Mouse (Mus musculus): ENCODE data around the gene 4933400A11Rik. TPM values are rescaled to one million over a fixed set of nuclear protein-coding genes. Genes with fewer than 3 reads are reported as not detected.

4933400A11Rik gene
- polyA plus RNA-seq (2016; fragmentation: Nextera tagmentation; extraction: Ambion mirVana): not detected in 2 replicates

DNA sequence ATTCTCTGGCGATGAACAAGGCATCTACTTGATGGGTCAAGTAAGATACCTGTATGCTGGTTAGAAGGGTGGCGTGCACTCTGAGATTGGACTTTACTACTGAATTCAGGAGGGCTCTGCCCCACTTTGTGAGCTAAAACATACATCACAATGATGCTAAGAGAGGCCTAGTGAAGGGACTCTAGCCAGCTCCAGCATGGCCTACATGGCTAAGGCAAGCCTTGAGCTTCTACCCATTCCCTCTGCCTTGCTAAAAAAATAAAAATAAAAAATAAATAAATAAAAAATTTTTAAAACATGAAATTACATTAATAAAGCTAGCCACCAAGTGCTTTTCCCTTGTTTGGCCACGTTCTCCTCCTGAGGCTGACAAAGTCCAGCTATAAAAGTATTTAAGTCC, at the start of gene 4933400A11Rik:
TSS of gene 4933400A11Rik (minus strand) at position 101 of the 400 bp plus-strand sequence.
- Histone ChIP-seq H3K36me3 (no peaks in the 10 kb centered on the region), H3K27ac (replicated peaks) (no peak within 1 kb of the TSS), H3K4me3 (no peak within 1 kb of the TSS), H3K4me2 (replicated peaks) (no peak within 1 kb of the TSS), H3K9ac (replicated peaks) (no peak within 1 kb of the TSS), H3K4me1 (no peaks in the 10 kb centered on the region), H3K27me3 (peaks cover 19% of the 10 kb centered on the region; the same call in 1 of the 2 replicates), H3K9me3 (no peaks in the 10 kb centered on the region)
- WGBS: 86% methylated on average over 3 of the region's 3 CpGs
- ATAC-seq (ENCODE audit: low FRiP score, low read depth): no peak

DNA sequence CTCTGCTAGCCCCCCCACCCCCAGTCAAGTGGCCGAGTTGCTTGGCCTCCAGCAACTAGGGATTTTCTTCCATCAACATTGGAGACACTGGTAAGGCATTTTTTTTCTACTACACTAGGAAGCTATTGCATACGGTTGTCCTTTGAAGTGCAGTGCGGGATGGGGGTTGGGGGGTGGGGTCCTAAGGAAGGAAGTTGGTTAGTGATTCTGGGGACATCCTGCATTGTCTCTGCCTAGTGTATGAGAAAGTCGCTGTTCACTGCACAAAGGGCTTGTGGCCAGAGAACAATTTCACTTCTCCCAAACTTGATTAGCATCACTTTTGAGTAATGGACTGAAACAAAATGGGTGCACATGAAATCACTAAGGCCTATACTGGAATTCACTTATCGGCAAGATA, 48.7 kb upstream of the 4933400A11Rik start:
- H3K9ac ChIP-seq (replicated peaks): peak overlapping the region; percentile 34
- H3K27ac ChIP-seq (replicated peaks): peak overlapping the region; percentile 87
- H3K27me3 ChIP-seq: peaks cover 9% of the 10 kb centered on the region; the same call in 1 of the 2 replicates
- no peaks in the 10 kb centered on the region for H3K9me3 ChIP-seq
- H3K4me2 ChIP-seq (replicated peaks): peak overlapping the region; percentile 45
- ATAC-seq (ENCODE audit: low FRiP score, low read depth): peak; percentile 75
- H3K36me3 ChIP-seq: no peaks in the 10 kb centered on the region
- H3K4me3 ChIP-seq: peak overlapping the region; percentile 30
- WGBS: 15% methylated on average over 5 of the region's 5 CpGs
- H3K4me1 ChIP-seq: peaks cover 10% of the 10 kb centered on the region; the same call in 1 of the 2 replicates

DNA sequence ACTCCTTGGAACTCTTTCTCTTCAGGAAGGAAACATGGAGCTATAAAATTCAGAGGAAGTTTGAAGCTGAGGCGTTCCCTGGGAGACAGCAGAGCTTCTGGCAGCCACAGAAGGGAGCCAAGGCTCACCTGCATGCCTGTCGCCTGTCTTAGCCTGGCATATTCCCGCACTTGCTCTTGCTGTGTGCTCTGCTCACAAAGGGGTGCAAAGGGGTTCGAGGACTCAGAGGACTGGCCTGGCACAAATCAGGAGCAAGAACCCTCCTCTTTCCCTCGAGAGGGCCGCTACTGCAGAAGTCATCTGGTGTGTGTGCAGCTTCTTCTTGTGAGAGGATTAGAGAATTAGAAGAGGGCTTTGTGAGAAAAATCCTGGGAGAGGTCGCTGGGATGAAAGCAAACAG, 48.3 kb upstream of the 4933400A11Rik start:
- H3K9me3 ChIP-seq: no peaks in the 10 kb centered on the region
- no peak overlapping the region; the same call in 1 of the 2 replicates for H3K9ac ChIP-seq (replicated peaks)
- H3K27me3 ChIP-seq: peaks cover 9% of the 10 kb centered on the region; the same call in 1 of the 2 replicates
- peak; percentile 72 for ATAC-seq (ENCODE audit: low FRiP score, low read depth)
- H3K4me3 ChIP-seq: peak overlapping the region; percentile 30
- H3K4me1 ChIP-seq: peaks cover 10% of the 10 kb centered on the region; the same call in 1 of the 2 replicates
- H3K4me2 ChIP-seq (replicated peaks): peak overlapping the region; percentile 45
- WGBS: 15% methylated on average over 7 of the region's 7 CpGs
- peak overlapping the region; percentile 87 for H3K27ac ChIP-seq (replicated peaks)
- no peaks in the 10 kb centered on the region for H3K36me3 ChIP-seq

DNA sequence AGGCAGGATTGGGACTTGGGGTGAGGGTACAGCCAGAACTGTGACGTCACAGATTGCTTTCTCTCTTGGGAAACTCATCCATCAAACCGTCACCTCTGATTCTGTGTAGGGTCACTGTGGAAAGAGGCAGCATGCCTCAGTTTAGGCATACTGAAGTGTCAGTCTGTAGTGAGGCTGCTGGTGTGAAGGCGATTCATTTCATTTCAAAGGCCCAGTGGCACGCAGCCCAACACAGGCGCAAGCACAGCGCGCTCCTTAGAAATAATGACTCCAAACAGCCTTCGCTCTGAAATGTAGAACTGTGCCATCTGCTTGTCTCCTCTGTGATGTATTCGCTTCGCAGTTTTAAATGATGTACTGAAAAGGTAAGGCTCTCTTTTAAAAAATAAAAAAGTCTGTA, 47.5 kb upstream of the 4933400A11Rik start:
- H3K9me3 ChIP-seq: no peaks in the 10 kb centered on the region
- H3K36me3 ChIP-seq: no peaks in the 10 kb centered on the region
- 38% methylated on average over 10 of the region's 10 CpGs for WGBS
- ATAC-seq (ENCODE audit: low FRiP score, low read depth): peak; percentile 53
- H3K27me3 ChIP-seq: peaks cover 10% of the 10 kb centered on the region; the same call in 1 of the 2 replicates
- H3K27ac ChIP-seq (replicated peaks): peak overlapping the region; percentile 55
- peak overlapping the region; percentile 32 for H3K4me2 ChIP-seq (replicated peaks)
- no peak overlapping the region for H3K9ac ChIP-seq (replicated peaks)
- no peak overlapping the region for H3K4me3 ChIP-seq
- peaks cover 10% of the 10 kb centered on the region; the same call in 1 of the 2 replicates for H3K4me1 ChIP-seq

DNA sequence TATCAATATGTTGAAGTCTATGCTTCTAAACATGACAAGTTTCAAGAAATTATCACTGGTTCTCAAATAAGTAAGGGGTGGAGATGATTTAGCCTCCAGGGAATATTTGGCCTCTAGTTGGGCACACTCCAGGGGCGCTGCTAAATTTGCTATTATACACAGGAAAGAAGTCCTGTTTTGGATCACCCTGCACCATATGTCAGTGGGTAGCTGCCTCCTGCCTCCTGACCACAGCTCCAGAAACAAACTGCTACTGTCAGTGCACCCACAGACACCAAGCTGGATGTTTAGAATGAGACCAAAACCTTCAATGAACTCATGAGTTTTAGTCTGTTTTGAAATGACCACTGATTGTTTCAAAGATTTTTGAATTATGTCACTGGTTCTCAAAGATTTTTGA, 34.2 kb upstream of the 4933400A11Rik start:
- H3K4me2 ChIP-seq (replicated peaks): no peak overlapping the region
- H3K36me3 ChIP-seq: no peaks in the 10 kb centered on the region
- WGBS: 72% methylated on average over 1 of the region's 1 CpGs
- H3K4me3 ChIP-seq: no peak overlapping the region
- no peak for ATAC-seq (ENCODE audit: low FRiP score, low read depth)
- H3K9me3 ChIP-seq: no peaks in the 10 kb centered on the region
- no peaks in the 10 kb centered on the region for H3K4me1 ChIP-seq
- H3K27me3 ChIP-seq: peaks cover 6% of the 10 kb centered on the region; the same call in 1 of the 2 replicates
- H3K27ac ChIP-seq (replicated peaks): no peak overlapping the region
- H3K9ac ChIP-seq (replicated peaks): no peak overlapping the region

DNA sequence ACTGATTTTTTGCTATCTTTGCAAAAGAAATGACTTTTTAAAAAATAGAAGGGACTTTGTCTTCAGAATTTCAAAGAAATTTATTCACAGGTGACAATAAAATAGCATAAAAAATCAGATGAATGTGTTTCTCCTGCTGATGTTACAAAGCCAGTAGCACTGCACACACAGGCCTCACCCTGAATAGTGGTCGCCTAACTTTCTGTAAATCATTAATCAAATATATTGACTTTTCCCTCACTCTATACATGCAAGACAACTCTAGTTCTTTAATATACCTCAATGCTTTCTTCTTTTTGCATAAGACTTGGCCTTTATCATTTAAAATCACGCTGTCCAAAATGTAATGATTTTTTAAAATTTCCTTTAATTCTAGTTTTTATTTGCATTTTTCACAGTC, 32.3 kb upstream of the 4933400A11Rik start:
- WGBS: 88% methylated on average over 2 of the region's 2 CpGs
- H3K27ac ChIP-seq (replicated peaks): no peak overlapping the region
- H3K4me3 ChIP-seq: no peak overlapping the region
- no peaks in the 10 kb centered on the region for H3K4me1 ChIP-seq
- H3K27me3 ChIP-seq: peaks cover 6% of the 10 kb centered on the region; the same call in 1 of the 2 replicates
- no peaks in the 10 kb centered on the region for H3K9me3 ChIP-seq
- H3K4me2 ChIP-seq (replicated peaks): no peak overlapping the region
- no peak for ATAC-seq (ENCODE audit: low FRiP score, low read depth)
- no peak overlapping the region for H3K9ac ChIP-seq (replicated peaks)
- H3K36me3 ChIP-seq: no peaks in the 10 kb centered on the region

DNA sequence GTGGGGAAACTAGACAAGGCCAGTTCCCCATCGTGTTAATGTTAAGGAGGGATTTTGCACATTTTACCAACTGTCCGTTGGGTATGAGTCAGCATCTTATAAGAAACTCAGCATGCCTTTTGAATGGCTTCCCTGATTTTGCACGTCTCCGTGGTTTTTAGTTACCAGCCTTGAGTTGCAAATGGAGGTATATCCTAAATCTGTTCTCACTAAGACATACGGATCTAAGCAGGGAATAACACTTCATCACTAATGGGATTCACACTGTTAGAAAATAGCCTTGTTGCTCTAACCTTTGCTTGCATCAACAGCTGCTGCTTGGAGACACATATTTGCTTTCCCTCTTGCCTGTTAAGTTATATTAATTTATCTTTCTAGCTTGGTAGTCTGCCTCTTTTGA, 31.9 kb upstream of the 4933400A11Rik start:
- Histone ChIP-seq H3K36me3 (no peaks in the 10 kb centered on the region), H3K9me3 (no peaks in the 10 kb centered on the region), H3K4me3 (no peak overlapping the region), H3K27me3 (peaks cover 6% of the 10 kb centered on the region; the same call in 1 of the 2 replicates), H3K4me1 (no peaks in the 10 kb centered on the region), H3K9ac (replicated peaks) (no peak overlapping the region), H3K27ac (replicated peaks) (no peak overlapping the region), H3K4me2 (replicated peaks) (no peak overlapping the region)
- no peak for ATAC-seq (ENCODE audit: low FRiP score, low read depth)
- WGBS: 57% methylated on average over 5 of the region's 5 CpGs

DNA sequence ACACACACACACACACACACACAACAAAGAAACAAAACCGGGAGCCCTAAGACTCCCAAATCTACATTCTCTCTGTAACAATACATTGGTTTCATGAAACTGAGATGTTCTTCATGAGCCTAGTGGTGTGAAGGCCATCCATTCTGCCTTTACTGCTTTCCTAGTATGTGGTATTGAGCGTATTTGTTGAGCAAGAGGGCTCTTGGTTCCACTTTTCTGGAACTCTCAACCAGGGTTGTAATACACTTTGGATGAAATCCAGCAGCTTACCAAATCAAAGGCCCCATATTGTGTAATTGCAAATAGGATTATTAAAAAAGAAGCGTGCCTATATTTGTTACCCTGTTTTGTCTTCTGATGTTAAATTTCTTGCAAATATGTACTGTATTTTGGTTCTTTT, 28.3 kb upstream of the 4933400A11Rik start:
- H3K4me1 ChIP-seq: no peaks in the 10 kb centered on the region
- H3K36me3 ChIP-seq: no peaks in the 10 kb centered on the region
- H3K4me2 ChIP-seq (replicated peaks): no peak overlapping the region
- no peak for ATAC-seq (ENCODE audit: low FRiP score, low read depth)
- H3K27ac ChIP-seq (replicated peaks): no peak overlapping the region
- no peak overlapping the region for H3K9ac ChIP-seq (replicated peaks)
- 86% methylated on average over 3 of the region's 3 CpGs for WGBS
- no peak overlapping the region for H3K4me3 ChIP-seq
- peaks cover 4% of the 10 kb centered on the region; the same call in 1 of the 2 replicates for H3K27me3 ChIP-seq
- H3K9me3 ChIP-seq: no peaks in the 10 kb centered on the region

DNA sequence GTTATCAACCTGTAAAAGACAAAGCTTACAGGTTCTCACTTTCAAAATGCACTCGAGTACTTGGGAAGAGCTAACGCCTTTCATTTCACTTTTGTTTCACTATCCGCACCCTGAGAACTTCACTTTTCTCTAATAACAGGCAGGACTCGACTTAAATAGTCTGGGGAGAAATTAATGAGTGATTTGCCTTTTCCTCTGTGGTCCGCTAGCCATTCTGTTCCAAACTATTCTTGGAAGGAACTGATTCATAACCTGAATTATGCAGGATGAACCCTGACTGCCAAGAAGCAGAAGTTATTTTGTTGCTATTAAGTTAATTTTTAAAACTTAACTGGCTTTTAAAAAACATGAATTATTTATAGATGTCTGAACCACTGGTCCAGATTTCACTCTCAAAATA, 26.4 kb upstream of the 4933400A11Rik start:
- Histone ChIP-seq H3K27ac (replicated peaks) (no peak overlapping the region), H3K36me3 (no peaks in the 10 kb centered on the region), H3K9ac (replicated peaks) (no peak overlapping the region), H3K9me3 (no peaks in the 10 kb centered on the region), H3K27me3 (no peaks in the 10 kb centered on the region), H3K4me3 (no peak overlapping the region), H3K4me1 (no peaks in the 10 kb centered on the region), H3K4me2 (replicated peaks) (no peak overlapping the region)
- no peak for ATAC-seq (ENCODE audit: low FRiP score, low read depth)
- WGBS: 70% methylated on average over 5 of the region's 5 CpGs

DNA sequence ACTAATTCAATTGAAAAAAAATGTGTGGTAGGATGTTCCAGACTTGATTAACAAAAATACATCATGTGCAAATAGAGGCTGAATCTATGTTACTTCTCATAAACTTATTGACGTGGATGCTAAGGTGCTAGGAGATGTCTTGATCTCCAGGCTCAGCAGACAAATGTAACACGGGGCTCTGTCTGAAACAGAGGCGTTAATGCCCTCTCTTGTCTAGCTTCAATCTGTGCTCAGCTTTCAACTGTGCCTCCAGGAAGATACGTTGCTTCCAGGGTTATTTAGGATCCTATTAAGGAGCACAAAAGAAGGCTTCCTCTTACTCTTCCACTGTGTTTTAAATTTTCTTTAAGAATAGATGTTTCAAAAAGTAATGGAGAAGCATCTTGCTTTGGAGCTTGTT, 20.8 kb upstream of the 4933400A11Rik start:
- WGBS: 18% methylated on average over 4 of the region's 4 CpGs
- Histone ChIP-seq H3K27ac (replicated peaks) (no peak overlapping the region), H3K4me1 (no peaks in the 10 kb centered on the region), H3K27me3 (no peaks in the 10 kb centered on the region; the same call in 1 of the 2 replicates), H3K9ac (replicated peaks) (no peak overlapping the region), H3K36me3 (no peaks in the 10 kb centered on the region), H3K4me2 (replicated peaks) (no peak overlapping the region), H3K9me3 (no peaks in the 10 kb centered on the region), H3K4me3 (no peak overlapping the region)
- no peak for ATAC-seq (ENCODE audit: low FRiP score, low read depth)

DNA sequence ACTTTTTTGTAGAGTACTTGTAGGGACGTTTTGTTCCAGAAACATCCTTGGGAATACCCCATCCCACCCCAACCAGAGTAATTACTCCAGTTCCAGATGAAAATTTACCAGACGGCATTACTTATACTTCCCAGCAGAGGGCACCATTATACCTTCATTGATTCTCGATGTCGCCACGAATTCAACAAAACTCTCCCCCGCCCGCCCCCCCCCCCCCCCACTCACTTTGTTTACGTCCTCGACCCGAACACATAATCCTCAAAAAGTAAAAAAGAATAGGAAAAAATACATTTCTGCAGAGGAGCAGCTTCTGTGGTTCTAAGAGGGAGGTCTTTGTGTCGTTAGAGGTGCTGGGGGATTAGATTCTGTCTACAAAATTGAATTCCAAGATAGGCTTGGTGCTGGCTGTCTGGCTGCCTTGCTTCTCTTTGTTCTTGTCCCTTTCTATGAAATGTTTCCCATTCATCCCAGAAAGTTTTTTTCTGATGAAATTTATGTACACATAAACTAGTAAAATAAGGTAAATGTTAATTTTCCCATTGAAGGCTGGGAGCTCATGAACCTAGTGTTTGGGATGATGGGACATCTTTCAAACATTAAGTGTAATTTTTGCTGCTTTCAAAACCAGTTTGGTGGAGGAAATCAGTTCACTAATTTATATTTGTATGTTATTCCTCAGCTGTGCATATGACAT, 19.7 kb upstream of the 4933400A11Rik start:
- peaks cover 4% of the 10 kb centered on the region; the same call in 1 of the 2 replicates for H3K27me3 ChIP-seq
- H3K36me3 ChIP-seq: no peaks in the 10 kb centered on the region
- H3K27ac ChIP-seq (replicated peaks): peak overlapping the region; percentile 25; the same call in 1 of the 2 replicates
- H3K4me3 ChIP-seq: peak overlapping the region; percentile 31
- peak overlapping the region; percentile 44; the same call in 1 of the 2 replicates for H3K9ac ChIP-seq (replicated peaks)
- H3K9me3 ChIP-seq: no peaks in the 10 kb centered on the region
- ATAC-seq (ENCODE audit: low FRiP score, low read depth): peak; percentile 61; the same call in 1 of the 2 replicates
- WGBS: 10% methylated on average over 11 of the region's 11 CpGs
- no peaks in the 10 kb centered on the region for H3K4me1 ChIP-seq
- peak overlapping the region; percentile 21; the same call in 1 of the 2 replicates for H3K4me2 ChIP-seq (replicated peaks)

DNA sequence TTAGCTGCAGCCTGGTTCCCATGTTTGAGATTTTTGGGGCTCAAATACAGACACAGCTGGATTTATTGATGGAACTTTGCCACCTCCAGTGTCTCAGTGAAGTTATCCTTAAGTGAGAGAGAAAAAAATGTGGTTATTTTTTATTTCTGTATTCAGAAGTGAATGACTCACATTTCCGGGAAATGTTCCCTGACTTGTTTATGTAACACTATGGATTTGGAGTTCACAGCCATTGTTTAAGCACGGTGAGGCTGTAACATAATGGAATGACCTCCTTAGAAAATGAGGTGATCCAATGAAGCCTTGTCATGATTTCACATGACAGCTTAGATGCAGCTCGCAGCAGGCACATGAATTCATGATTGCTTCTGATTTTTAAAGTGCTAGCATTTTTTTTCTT, 17.7 kb upstream of the 4933400A11Rik start:
- Histone ChIP-seq H3K4me3 (no peak overlapping the region), H3K9ac (replicated peaks) (no peak overlapping the region), H3K27me3 (peaks cover 4% of the 10 kb centered on the region; the same call in 1 of the 2 replicates), H3K36me3 (no peaks in the 10 kb centered on the region), H3K27ac (replicated peaks) (no peak overlapping the region), H3K9me3 (no peaks in the 10 kb centered on the region), H3K4me1 (0 out of 2 replicates have a peak, but pooled peaks cover 3% of the 10 kb centered on the region), H3K4me2 (replicated peaks) (no peak overlapping the region)
- no peak for ATAC-seq (ENCODE audit: low FRiP score, low read depth)
- WGBS: 56% methylated on average over 3 of the region's 3 CpGs
